ENCODE assay signal across 8 mouse cellular contexts in genomic region chr19:4232186-4232572, GRCm38 (mm10). TPM values are rescaled to one million over a fixed set of nuclear protein-coding genes. Genes with fewer than 3 reads are reported as not detected.
DNase-seq lines count a peak whose midpoint lies in the region; ATAC-seq and TF ChIP-seq lines count a peak whose summit lies in the region.

No protein-coding gene starts in this region.

- H3ac ChIP-seq in myocyte (ENCODE audit: control insufficient read depth, insufficient read length) = peak overlapping the region; percentile 6

- TF ChIP-seq POLR2A in cerebellum, adult 2 months (IDR thresholded peaks at IDR 0.05; ENCODE audit: borderline replicate concordance, insufficient read depth, low read length) = no peak
- TF ChIP-seq POLR2A in myocyte (IDR thresholded peaks at IDR 0.05; ENCODE audit: insufficient read length, low read depth) = peak; percentile 74

- no peaks in the 10 kb centered on the region for H3K36me3 ChIP-seq in limb, embryonic 11.5 days (ENCODE audit: control insufficient read depth, insufficient read depth, low read length)
- no peaks in the 10 kb centered on the region for H3K36me3 ChIP-seq in myocyte (ENCODE audit: control insufficient read depth, insufficient read depth)

- peak overlapping the region; percentile 97 for H3K27ac ChIP-seq in cerebellum, adult 2 months (ENCODE audit: insufficient read depth, low read length)
- H3K27ac ChIP-seq in limb, embryonic 11.5 days (replicated peaks; ENCODE audit: low read depth, low read length) = no peak overlapping the region

- no peak for ATAC-seq in cerebellum, adult (ENCODE audit: insufficient number of reproducible peaks, low FRiP score, low TSS enrichment)
- no peak for ATAC-seq in limb, embryonic 11.5 days (ENCODE audit: insufficient number of reproducible peaks, low FRiP score, low TSS enrichment, low read depth)

- H3K4me1 ChIP-seq in cerebellum, adult 2 months (ENCODE audit: control insufficient read depth, insufficient read depth, low read length) = no peaks in the 10 kb centered on the region
- peaks cover 9% of the 10 kb centered on the region for H3K4me1 ChIP-seq in limb, embryonic 11.5 days (ENCODE audit: control insufficient read depth, insufficient read depth, low read length)

- WGBS in cerebellum, adult 2 months = 0% methylated on average over 2 of the region's 2 CpGs
- WGBS in limb, embryonic 11.5 days = 74% methylated on average over 2 of the region's 2 CpGs

- DNase-seq in cerebellum, adult 2 months = peak in 1 of 2 experiments; percentile 77
- peak; percentile 37 for DNase-seq in thymus, postnatal 0 days (ENCODE audit: low spot score)
- no peak for DNase-seq in thymus, adult 18-20 months
- no peak for DNase-seq in limb, embryonic 11.5 days (ENCODE audit: low spot score)
- no peak for DNase-seq in ovary, postnatal 36 days (ENCODE audit: low spot score)
- no peak for DNase-seq in natural killer cell, adult 2 months (ENCODE audit: low spot score in 2 of 2)

- H3K27me3 ChIP-seq in cerebellum, adult 2 months (ENCODE audit: control insufficient read depth, insufficient read depth, low read length) = no peaks in the 10 kb centered on the region
- no peaks in the 10 kb centered on the region for H3K27me3 ChIP-seq in limb, embryonic 11.5 days (ENCODE audit: control insufficient read depth, insufficient read depth, low read length)
- H3K27me3 ChIP-seq in myocyte (ENCODE audit: control insufficient read depth, insufficient read depth, insufficient read length) = no peaks in the 10 kb centered on the region

- H3K4me3 ChIP-seq in cerebellum, adult 2 months (replicated peaks; ENCODE audit: insufficient read depth, low read depth, low read length) = peak overlapping the region; percentile 90
- H3K4me3 ChIP-seq in limb, embryonic 11.5 days (ENCODE audit: low read depth, low read length) = peak overlapping the region; percentile 55
- peak overlapping the region; percentile 29 for H3K4me3 ChIP-seq in myocyte

- H3K9ac ChIP-seq in limb, embryonic 11.5 days (ENCODE audit: low read length) = peak overlapping the region; percentile 41; the same call in 1 of the 2 replicates

- TF ChIP-seq CTCF in cerebellum, adult 2 months (IDR thresholded peaks at IDR 0.05; ENCODE audit: borderline replicate concordance, insufficient read depth, low read depth, low read length) = no peak

- peak overlapping the region; percentile 87 for H3K4me2 ChIP-seq in limb, embryonic 11.5 days (ENCODE audit: low read depth, severe bottlenecking)
- peak overlapping the region; percentile 98 for H3K4me2 ChIP-seq in myocyte (ENCODE audit: low read depth)

- H3K9me3 ChIP-seq in limb, embryonic 11.5 days (ENCODE audit: control insufficient read depth, low read length) = no peaks in the 10 kb centered on the region

- H3K79me2 ChIP-seq in myocyte (ENCODE audit: control insufficient read depth, insufficient read depth) = peaks cover 8% of the 10 kb centered on the region

TF ChIP-seq in myocyte, 11 proteins besides CTCF, POLR2A, EP300 and RAD21:
- TF ChIP-seq POLR2AphosphoS2 (IDR thresholded peaks at IDR 0.05; ENCODE audit: insufficient read length, low read depth) = peak; percentile 90
- no peak for TF ChIP-seq TCF12 (IDR thresholded peaks at IDR 0.05; ENCODE audit: insufficient read depth, poor library complexity, severe bottlenecking)
- TF ChIP-seq CEBPB (IDR thresholded peaks at IDR 0.05; ENCODE audit: insufficient read depth, poor library complexity, severe bottlenecking) = no peak
- TF ChIP-seq MYOG (IDR thresholded peaks at IDR 0.05; ENCODE audit: control insufficient read depth in 1 of 3, insufficient read depth in 1 of 3, insufficient read length in 2 of 3, low read depth in 2 of 3) = no peak
- TF ChIP-seq SRF (IDR thresholded peaks at IDR 0.05; ENCODE audit: control insufficient read depth, insufficient read length, low read depth) = no peak
- peak in 1 of 3 experiments; percentile 9 for TF ChIP-seq MYOD1 (IDR thresholded peaks at IDR 0.05; ENCODE audit: control insufficient read depth in 1 of 3, insufficient read length in 2 of 3, low read depth in 2 of 3)
- no peak for TF ChIP-seq REST (IDR thresholded peaks at IDR 0.05; ENCODE audit: insufficient read depth, insufficient read length)
- no peak for TF ChIP-seq E2F4 (IDR thresholded peaks at IDR 0.05; ENCODE audit: insufficient read depth)
- TF ChIP-seq MAX (IDR thresholded peaks at IDR 0.05; ENCODE audit: low read depth) = no peak

RNA-seq across cellular contexts. Expression of gene Pold4, which starts 0.5 kb away (rescaled TPM):
- polyA plus RNA-seq in cerebellum, adult 2 months (2012; rRNA removed) = 39.3 and 40.1 TPM in 2 replicates
- 41.2 and 44.3 TPM in 2 replicates for polyA plus RNA-seq in thymus, postnatal 0 days (2015; fragmentation: Nextera tagmentation; extraction: Ambion mirVana)
- polyA plus RNA-seq in limb, embryonic 11.5 days (2014; fragmentation: Nextera tagmentation; extraction: Ambion mirVana) = 11.5 and 12.6 TPM in 2 replicates
- polyA plus RNA-seq in myocyte (2012; fragmentation: generic; extraction: Trizol) = 166 TPM

RNA-seq across cellular contexts. Expression of gene AC109138.7, which starts 18.0 kb away (rescaled TPM):
- 0.77 TPM in 1 of 2 replicates, not detected in the other for polyA plus RNA-seq in cerebellum, adult 2 months (2012; rRNA removed)
- polyA plus RNA-seq in thymus, postnatal 0 days (2015; fragmentation: Nextera tagmentation; extraction: Ambion mirVana) = not detected in 2 replicates
- polyA plus RNA-seq in limb, embryonic 11.5 days (2014; fragmentation: Nextera tagmentation; extraction: Ambion mirVana) = not detected in 2 replicates
- not detected for polyA plus RNA-seq in myocyte (2012; fragmentation: generic; extraction: Trizol)

RNA-seq across cellular contexts. Expression of gene Clcf1, which starts 18.1 kb away (rescaled TPM):
- polyA plus RNA-seq in cerebellum, adult 2 months (2012; rRNA removed) = 4.3 and 5.0 TPM in 2 replicates
- 2.1 and 2.5 TPM in 2 replicates for polyA plus RNA-seq in thymus, postnatal 0 days (2015; fragmentation: Nextera tagmentation; extraction: Ambion mirVana)
- polyA plus RNA-seq in limb, embryonic 11.5 days (2014; fragmentation: Nextera tagmentation; extraction: Ambion mirVana) = 5.0 and 7.4 TPM in 2 replicates
- 11.5 TPM for polyA plus RNA-seq in myocyte (2012; fragmentation: generic; extraction: Trizol)

RNA-seq across cellular contexts. Expression of gene Rad9a, which starts 30.7 kb away (rescaled TPM):
- polyA plus RNA-seq in cerebellum, adult 2 months (2012; rRNA removed) = 31.9 and 37.6 TPM in 2 replicates
- polyA plus RNA-seq in thymus, postnatal 0 days (2015; fragmentation: Nextera tagmentation; extraction: Ambion mirVana) = 29.8 and 33.2 TPM in 2 replicates
- polyA plus RNA-seq in limb, embryonic 11.5 days (2014; fragmentation: Nextera tagmentation; extraction: Ambion mirVana) = 52.5 and 54.9 TPM in 2 replicates
- 16.7 TPM for polyA plus RNA-seq in myocyte (2012; fragmentation: generic; extraction: Trizol)

RNA-seq across cellular contexts. Expression of gene Ssh3, which starts 36.8 kb away (rescaled TPM):
- polyA plus RNA-seq in cerebellum, adult 2 months (2012; rRNA removed) = 139 and 151 TPM in 2 replicates
- polyA plus RNA-seq in thymus, postnatal 0 days (2015; fragmentation: Nextera tagmentation; extraction: Ambion mirVana) = 9.4 and 10.1 TPM in 2 replicates
- polyA plus RNA-seq in limb, embryonic 11.5 days (2014; fragmentation: Nextera tagmentation; extraction: Ambion mirVana) = 4.2 and 4.4 TPM in 2 replicates
- polyA plus RNA-seq in myocyte (2012; fragmentation: generic; extraction: Trizol) = 0.17 TPM

Comparison
In these comparisons a context has a peak if more than half of its experiments do, and no peak if none do; other contexts are left out.
1. H3K4me3 ChIP-seq: peak in every context shown above with its lines; median percentile 90 in cerebellum, adult 2 months; 55 in limb, embryonic 11.5 days; 29 in myocyte.